Mouse (Mus musculus) erythroblast, embryonic 14.5 days (primary cell): ENCODE measurements around the gene 4930522L14Rik.
"Not testable (repeated sequence)": the region's sequence is repeated elsewhere in the genome, so short reads cannot be mapped to it uniquely, and the experiment has no call there.

ENCODE experiments used
- GATA1 ChIP-seq: IDR thresholded peaks from 2 replicates; pipeline ENCODE4 v1.6.1; 2012; ENCODE audit warnings: low read length, inconsistent platforms, mixed read lengths
- TAL1 ChIP-seq: IDR thresholded peaks from 3 replicates; pipeline ENCODE4 v1.6.1; 2012; ENCODE audit warnings: low read length, inconsistent platforms, mixed read lengths

- TF ChIP-seq TAL1, GATA1: not testable (repeated sequence)
Measured at GRCm38 (mm10) chr5:109717341-109717740, 34.3 kb downstream of the 4930522L14Rik start.
